Mouse (Mus musculus) c-Kit-positive CD71-positive TER-119-negative erythroid progenitor cells, embryonic 14.5 days (primary cell): ENCODE measurements around the gene Il17a.
"Not testable (repeated sequence)": the region's sequence is repeated elsewhere in the genome, so short reads cannot be mapped to it uniquely, and the experiment has no call there.

ENCODE experiments used
- DNase-seq: peaks from one replicate; pipeline ENCODE4 v3.0.0-alpha.2; 2013; ENCODE audit warnings: low read depth

Il17a gene

DNA sequence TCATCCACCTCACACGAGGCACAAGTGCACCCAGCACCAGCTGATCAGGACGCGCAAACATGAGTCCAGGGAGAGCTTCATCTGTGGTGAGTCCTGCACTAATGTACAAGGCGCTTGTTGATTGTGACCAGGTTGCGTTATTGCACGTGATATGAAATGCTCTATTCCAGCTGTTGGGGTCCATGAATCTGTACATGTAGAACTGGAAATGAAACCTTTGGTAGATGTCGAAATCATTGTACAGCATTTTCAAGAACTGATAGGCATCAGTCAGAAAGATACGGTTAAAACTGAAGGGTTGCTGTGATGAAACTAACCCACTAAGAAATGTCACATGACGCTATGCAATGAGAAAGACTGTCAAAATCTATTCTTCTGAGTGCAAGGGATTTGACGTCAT lies at the start of gene Il17a:
Il17a (plus strand) TSS at position 3 of the 400 bp plus-strand sequence.
- DNase-seq: no peak

DNA sequence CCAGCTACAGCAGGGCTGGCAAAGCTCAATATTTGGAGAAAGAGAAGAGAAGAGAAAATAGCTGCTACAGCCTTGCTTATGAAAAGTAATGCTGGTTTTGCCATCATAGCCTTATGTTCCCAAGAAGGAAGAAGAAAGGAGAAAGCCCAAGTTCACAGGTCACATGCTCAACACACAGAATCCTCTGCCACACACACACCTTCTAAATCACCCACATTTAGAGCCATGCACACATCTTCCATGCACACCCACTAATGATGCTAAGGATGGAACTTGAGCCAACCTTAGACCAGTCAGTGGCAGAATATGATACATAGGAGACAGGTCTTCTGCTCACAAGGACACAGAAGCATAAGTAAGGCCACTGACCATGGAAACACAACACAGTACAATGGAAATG lies 47.9 kb upstream of the Il17a start:
- no peak for DNase-seq

DNA sequence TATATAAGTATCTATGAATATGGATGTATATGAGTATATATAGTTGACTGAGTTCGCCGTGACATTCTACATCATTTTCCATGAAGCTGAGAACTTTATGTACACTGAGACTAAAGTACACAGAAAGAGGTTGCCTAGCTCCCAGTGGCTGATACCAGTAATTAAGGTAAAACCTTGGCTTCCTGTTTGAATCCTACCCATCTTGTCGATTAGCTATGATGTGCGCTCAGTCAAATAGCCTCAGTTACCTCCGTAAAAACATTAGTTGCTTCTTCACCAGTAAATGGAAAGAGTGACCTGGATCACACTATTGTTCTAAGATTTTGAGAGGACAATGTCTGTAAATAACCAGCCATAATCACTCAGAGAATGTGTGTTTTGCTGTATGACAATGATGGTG lies 47.3 kb upstream of the Il17a start:
- no peak for DNase-seq

DNA sequence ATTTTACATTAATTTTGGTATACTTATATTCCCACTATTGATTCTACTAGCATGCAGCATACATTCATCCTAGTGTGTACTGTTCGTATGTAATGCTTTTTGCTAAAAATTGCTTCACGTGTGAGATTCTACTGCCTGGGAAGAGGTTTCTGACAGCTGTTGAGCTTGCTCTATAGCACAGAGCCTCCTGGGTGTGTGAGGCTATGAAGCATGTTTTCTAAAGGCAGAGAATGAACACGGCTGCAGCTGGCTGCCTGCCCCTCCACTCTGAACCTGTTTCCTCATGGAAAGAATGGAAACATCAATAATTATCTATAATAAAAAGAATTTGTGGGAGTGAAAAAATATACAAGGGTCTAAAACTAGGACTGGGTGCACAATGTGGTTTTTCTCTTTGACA lies 46.9 kb upstream of the Il17a start:
- DNase-seq: no peak

DNA sequence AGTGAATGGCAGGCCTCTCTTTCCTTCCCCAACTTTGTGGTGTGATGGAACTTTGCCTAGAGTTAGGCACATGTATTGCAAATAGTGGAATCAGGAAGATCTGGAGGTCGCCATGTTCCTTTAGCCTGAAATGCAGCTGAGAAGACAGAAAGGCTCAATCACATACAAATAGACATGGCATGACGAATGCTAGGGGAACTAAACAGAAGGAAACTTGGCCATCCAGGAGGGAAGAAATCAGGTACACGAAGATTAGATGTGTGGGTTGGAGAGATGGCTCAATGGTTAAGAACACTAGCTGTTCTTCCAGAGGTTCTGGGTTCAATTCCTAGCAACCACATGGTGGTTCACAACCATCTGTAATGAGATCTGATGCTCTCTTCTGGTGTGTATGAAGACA lies 46.3 kb upstream of the Il17a start:
- no peak for DNase-seq

DNA sequence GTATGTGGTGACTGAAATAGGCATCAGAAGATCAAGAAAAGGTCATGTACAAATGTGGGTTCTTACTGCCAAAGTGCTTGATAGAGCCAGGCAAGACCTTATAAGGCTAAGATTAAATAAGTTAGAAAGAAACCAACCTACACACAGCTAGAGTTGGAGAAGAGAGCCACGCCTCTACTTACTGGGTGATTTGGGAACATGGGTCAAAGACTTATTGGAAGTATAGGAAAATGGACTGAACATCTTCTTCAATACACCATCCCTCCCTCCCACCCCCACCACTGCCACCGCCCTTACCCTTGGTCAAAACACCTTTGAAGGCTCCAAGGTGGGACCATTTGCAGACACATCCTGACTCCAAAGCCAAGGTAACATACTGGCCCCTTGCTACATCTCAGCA lies 45.3 kb upstream of the Il17a start:
- no peak for DNase-seq

DNA sequence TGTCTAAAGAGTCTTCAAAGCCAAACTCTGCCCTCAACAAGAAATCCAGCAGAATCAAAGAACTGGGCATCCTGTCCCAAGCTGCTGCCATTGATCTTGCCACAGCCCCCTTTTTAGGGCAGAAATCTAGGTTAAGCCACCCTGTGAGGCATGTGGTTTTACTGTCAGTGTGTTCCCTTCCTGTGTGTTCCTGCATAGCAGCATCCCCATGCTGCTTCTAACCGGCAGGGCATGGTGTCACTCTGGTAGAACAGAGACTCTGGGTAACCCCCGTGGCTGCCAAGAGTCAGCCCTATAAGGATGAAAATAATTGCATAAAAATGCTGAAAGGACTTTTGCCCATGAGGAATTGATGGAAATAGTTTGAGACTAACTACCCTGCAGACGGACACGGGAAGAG lies 44.8 kb upstream of the Il17a start:
- no peak for DNase-seq

DNA sequence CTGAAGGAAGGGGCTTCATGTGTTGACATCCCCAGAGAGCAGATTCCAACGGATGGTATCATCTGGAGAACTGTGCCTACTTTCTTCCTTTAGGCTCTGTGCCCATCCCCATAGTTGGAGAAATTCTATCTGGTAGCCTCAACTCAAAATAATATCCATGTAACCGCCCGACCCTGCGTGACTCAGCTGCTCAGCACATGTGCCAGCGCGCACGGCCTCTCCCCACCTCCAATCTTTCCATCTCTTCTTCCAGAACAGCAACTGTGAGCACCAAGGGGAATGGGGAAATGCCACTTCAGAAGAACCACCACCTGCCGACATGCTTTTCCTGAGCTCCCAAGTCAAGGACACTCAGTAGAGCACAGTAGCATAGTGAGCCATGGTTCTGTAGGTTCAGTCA lies 39.4 kb upstream of the Il17a start:
- DNase-seq: no peak

DNA sequence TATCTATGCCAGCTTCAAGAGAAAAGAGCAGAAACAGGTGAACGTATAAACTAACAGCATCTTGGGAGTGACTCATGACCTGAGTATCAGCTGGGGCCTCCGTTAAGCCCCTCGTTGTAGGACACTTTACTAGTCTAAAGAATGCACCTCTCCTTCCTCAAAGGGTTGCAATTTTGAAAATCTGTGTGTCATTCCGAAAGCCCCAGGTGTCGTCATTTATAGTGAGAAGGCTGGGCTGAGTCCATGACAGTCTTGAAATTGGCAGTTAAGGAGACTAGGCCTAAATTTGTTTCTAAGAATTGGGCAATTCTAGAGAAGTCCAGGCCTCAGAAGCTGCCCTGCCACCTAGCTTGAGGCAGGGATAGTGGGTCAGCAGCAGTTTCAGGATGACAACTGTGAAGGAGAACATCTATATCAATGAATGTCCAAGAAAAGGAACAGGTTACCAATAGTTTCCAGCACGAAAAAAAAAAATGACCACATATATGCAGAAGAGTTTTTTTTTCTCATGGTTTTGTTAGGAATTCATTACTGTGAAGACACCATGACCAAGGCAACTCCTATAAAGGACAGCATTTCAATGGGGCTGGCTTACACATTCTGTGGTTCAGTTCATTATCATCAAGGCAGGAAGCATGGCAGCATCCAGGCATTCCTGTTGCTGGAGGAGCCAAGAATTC lies 36.9 kb upstream of the Il17a start:
- DNase-seq: no peak

DNA sequence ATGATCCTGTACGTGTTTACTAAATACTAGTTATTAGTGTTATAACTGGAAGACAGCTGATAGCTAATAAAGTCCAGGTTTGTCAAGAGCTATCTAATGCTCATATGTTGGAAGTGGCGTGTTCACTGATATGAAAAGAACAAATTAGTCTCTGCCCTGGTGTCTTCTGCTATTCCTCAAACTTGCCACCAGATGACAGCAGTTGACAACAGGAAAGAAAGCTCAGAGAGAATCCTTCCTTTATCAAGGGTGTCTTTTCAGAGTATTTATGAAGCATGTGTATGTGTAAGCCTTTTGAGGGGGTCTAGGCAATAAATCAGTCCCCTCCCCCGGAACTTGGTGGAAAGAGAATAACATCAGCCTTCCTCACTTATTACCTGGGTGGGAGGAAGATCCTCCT lies 30.7 kb upstream of the Il17a start:
- DNase-seq: peak; percentile 1

DNA sequence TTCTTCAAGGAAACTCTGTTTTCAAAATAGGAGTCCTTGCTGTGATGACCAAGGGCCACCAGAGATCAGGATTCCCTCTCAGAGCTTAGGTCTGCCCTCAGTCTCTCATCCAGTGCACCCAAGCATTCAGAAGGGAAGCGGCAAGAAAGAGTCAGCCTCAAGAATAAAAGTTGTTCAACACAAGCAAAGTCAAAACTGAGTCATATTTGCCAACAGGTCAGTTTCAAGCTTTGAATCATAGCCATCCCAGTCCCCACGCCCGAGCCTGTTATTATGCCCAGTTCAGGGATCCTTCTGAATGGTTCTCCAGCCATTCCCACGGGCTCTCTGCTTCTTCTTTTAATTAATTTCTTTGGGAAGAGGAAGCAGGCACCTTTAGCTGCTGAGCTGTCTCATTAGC lies 5.9 kb downstream of the Il17a start:
- DNase-seq: no peak

DNA sequence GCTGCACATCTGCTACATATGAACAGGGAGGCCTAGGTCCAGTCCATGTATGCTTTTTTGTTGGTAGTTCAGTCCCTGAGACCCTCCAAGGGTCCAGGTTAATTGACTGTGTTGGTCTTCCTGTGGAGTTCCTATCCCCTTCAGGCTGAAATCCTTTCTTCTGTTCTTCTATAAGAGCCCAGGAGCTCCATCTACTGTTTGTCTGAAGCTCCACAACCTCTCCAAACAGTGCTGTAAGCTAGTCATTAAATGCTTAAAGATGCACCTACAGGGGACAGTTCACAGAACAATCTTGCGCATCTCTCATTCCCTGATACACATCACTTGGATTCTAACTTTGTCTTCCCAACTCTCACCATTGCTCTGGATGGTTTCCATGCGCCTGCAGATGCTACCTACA lies 7.8 kb downstream of the Il17a start:
- no peak for DNase-seq

DNA sequence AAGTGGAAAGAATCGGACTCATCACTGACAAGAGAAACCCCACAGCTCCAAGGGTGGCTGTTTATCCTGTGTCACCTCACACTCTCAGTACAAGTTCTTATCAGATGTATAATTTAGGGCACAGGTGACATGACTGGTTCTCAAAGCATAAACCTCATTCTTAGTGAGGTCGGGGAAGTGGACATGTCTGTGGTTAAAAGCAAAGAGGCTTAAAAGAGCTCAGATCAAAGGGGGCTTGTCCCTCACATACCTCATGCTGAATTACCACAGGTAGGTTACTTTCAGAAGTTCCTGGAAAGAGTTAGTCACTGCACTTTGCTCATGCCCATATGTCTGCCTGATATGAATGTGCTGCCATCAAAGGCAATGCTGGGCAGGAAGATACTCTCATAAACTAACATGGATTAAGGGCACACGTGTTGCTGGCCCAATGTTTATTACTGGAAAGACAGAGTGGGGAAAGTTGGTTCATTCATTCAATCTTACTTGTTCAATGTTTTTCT lies 9.8 kb downstream of the Il17a start:
- DNase-seq: no peak

DNA sequence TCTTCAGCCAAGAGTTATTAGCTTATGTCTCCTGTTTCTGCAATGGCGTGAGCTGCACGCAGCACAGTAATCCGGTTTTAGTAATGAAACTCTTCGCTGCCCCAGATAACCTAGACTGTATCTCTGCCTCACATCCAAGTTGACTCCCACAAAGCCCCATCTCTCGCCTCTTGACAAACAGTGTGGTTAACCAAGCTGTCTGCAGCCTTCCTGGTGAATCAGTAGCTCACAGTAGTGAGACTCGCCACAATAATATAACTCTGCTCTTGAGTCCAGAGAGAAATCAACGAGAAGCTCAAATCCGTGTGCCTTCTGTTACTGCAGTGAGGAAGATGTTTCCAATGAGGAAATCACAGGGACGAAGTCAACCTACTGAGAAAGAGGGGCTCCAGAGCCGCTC lies 23.7 kb downstream of the Il17a start:
- no peak for DNase-seq

DNA sequence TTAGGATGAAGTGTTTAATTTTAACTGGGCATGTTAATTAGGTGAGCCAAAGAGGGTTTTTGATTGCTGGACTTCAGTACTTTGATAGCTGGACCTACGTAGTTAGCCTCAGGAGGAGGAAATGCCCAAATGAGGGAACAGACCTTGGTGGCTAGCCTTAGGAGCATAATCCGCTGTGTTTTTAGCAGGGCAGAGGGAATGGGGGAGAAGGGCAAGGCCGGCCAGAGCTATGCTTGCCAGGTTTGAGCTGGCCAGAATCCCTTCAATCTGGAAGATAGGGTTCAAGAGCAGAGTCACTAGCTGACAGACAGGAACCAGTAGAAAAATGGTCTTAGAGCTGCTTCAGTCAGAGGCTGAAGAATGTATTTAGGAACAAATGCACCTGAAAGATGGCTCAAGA lies 26.9 kb downstream of the Il17a start:
- no peak for DNase-seq

DNA sequence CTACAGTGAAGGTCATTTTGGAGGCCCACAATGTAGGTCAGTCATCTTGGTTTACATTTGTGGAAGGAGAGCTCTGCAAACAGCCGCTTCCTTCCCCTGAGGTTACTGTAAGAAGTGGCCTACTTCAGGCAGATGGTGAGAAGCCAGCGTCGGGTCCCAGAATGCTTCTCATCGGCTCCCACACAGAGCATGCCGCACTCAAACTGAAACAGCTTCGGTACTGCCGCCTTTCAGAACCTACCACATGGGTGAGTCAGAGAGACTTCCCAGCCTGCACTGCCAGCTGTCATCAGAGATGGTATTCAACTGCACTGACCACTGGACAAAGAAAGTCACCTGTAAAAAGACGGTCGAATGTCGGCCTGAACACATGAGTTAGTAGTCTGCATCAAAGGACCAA lies 29.1 kb downstream of the Il17a start:
- DNase-seq: no peak

DNA sequence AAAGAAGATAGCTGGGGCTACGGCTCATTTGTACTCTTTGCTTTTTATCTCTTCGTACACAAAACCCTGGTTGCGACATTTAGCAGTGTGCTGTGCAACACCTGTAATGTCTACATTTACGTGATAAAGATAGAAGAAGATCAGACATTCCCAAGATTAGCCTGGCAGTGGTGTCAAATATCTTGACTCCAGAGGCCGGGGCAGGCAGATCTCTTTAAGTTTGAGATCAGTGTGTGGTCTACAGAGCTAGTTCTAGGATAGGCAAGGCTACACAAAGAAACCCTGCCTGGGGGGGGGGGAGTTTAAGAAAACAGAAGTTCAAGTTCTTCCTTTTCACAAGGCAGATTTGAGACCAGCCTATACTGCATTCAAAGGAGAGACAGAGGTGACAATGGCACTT lies 29.6 kb downstream of the Il17a start:
- DNase-seq: no peak

DNA sequence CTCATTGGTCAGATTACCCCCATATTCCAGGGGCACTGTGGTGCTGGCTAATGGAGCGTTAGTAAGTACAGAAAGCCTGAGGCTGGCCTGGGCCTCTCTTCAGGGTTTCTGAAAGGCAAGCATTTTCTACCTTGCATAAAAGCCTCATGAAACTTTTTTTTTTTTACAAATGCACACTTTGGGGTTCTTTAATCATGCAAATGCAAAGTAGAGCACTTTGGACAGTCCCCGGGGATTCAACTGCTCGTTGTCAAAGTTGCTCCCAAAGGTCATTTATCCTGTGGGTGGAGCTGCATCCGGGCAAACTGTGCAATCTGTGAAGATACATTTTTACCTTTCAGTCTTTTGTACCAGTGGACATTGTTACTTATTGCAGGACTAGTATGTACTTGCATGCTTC lies 30.7 kb downstream of the Il17a start:
- DNase-seq: no peak

DNA sequence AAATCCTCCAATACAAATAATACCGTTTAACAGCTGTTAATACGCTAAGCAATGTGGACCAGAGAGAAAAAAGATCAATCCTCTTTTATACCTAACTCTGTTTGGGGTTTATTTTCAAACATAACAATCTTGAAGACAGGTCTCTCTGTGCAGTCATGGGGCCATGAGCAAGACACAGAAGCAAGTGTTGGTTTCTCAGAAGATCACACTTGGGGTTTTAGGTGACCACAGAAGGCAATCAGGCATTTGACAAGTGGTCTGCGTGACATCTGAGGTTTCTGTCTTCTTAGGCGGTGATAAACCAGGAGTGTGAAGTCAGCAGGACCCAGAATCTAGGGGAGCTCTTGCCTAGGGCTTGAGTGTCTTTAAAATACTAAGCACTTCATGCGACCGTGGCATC lies 35.8 kb downstream of the Il17a start:
- no peak for DNase-seq

DNA sequence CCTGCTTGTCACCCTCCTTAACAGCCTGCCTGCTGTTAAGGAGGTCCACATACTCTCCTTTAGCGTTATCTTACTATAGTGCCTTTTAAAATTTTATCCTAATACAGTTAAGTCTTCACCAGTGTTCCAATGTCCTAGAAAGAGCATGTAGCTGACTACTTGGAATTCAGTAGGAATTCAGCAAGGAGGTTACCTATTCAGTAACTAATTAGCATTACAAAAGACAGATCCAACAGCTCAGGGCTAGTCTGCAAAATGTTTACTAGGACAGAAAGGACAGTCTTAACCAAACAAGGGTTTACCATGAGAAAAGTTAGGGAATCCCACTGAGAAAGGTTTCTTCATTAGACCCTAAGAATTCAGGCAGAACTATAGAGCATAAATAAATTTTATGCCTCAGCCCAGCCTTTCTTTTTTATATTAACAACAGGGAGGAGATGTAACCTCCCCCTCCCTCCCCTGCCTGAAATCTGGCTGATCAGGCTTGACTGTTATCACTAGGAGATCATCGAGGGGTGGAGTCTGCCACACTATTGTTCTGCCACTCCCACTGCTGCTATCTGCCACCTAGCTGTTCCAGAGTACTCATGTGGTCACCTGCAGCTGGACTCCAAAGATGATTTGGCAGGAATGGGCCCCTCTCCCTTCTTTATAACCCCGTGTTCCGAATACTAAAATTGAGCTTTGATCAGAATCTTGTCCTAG lies 43.5 kb downstream of the Il17a start:
- not testable (repeated sequence) for DNase-seq

DNA sequence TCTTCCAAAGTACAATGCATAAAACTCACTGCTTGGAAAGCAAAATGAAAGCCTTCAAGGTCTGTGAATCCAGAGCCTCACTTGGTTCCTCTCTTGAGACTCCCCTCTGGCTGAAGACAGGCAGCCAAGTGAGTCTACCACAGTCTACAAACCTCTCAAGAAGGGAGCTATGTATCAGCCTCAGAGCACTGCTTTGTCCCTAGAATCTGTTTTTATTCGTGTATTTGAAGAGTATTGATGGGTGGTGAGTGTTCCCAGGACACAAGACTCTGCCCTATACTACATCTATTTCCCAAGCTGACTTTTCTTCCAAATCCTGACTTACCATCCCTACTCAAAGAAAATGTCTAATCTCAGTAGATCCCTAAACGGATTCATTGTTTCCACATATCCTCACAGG lies 47.7 kb downstream of the Il17a start:
- no peak for DNase-seq
